Mouse (Mus musculus): ENCODE results near the gene Chrne. TPM values are rescaled to one million over a fixed set of nuclear protein-coding genes. Genes with fewer than 3 reads are reported as not detected.

The Chrne gene
- polyA plus RNA-seq, 1 experiment from 2014 or later = not detected

DNA sequence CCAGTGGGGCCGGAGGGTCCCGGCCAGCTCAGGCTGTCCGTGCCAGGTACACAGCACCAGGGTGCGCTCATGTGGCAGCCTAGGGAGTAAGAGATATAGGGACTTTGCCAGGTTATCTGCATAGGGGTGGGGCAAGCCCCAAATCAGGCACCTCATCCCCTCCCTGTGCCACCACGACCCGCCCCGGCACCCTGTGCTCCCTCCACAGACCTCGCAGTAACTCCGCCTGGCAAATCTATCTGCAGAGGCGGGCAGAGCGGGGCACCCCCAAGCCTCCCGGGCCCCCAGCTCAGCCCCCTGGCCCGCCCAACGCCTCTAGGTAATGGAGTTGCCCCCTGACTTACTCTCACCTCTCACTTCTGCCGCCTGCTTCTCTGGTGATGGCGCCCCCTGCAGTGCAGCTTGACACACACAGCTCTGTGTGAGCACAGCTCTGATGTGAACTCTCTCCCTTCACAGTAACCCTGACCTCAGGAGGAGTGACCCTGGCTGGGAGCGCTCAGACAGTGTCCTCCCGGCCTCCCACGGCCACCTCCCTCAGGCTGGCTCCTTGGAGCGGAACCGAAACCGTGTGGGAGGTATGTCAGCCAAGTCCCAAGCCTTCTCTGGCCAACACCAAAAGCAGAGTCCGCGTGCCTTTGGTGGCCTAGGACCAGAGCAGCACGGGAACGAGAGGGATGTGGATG lies 10.5 kb downstream of the Chrne start:
- no peak overlapping the region for H3K4me2 ChIP-seq (replicated peaks; ENCODE audit: low read depth, low read length)
- H3K9me3 ChIP-seq (ENCODE audit: low read length) = no peaks in the 10 kb centered on the region
- H3K9ac ChIP-seq (replicated peaks; ENCODE audit: low read depth) = no peak overlapping the region
- DNase-seq (ENCODE audit: low spot score) (peak; percentile 23), ATAC-seq (no peak)
- H3K27ac ChIP-seq (ENCODE audit: low read length) = no peak overlapping the region
- TF ChIP-seq EP300 (IDR thresholded peaks at IDR 0.05) = no peak
- peak; percentile 62 for TF ChIP-seq CTCF (IDR thresholded peaks at IDR 0.05)
- H3K36me3 ChIP-seq (ENCODE audit: insufficient read depth, low read length) = peaks cover 34% of the 10 kb centered on the region; the same call in 1 of the 2 replicates
- no peaks in the 10 kb centered on the region for H3K27me3 ChIP-seq (replicated peaks; ENCODE audit: insufficient read depth, low read length)
- H3K4me1 ChIP-seq (ENCODE audit: insufficient read depth, low read depth, low read length) = no peaks in the 10 kb centered on the region
- H3K4me3 ChIP-seq (ENCODE audit: low read depth, low read length) = no peak overlapping the region
- WGBS = 89% methylated on average over 25 of the region's 26 CpGs

GRCm38 (mm10) chr11:70607611-70608010 lies 11.4 kb downstream of the Chrne start:
- no peak overlapping the region for H3K27ac ChIP-seq (ENCODE audit: low read length)
- no peak for DNase-seq (ENCODE audit: low spot score)
- no peaks in the 10 kb centered on the region for H3K9me3 ChIP-seq (ENCODE audit: low read length)
- no peak overlapping the region for H3K4me2 ChIP-seq (replicated peaks; ENCODE audit: low read depth, low read length)
- H3K27me3 ChIP-seq (replicated peaks; ENCODE audit: insufficient read depth, low read length) = no peaks in the 10 kb centered on the region
- peaks cover 34% of the 10 kb centered on the region; the same call in 1 of the 2 replicates for H3K36me3 ChIP-seq (ENCODE audit: insufficient read depth, low read length)
- TF ChIP-seq EP300 (IDR thresholded peaks at IDR 0.05) (no peak), CTCF (IDR thresholded peaks at IDR 0.05) (no peak)
- no peak for ATAC-seq
- no peak overlapping the region for H3K9ac ChIP-seq (replicated peaks; ENCODE audit: low read depth)
- H3K4me3 ChIP-seq (ENCODE audit: low read depth, low read length) = no peak overlapping the region
- WGBS = 82% methylated on average over 9 of the region's 9 CpGs
- H3K4me1 ChIP-seq (ENCODE audit: insufficient read depth, low read depth, low read length) = no peaks in the 10 kb centered on the region

GRCm38 (mm10) chr11:70606717-70607116 lies 12.3 kb downstream of the Chrne start:
- Histone ChIP-seq H3K36me3 (ENCODE audit: insufficient read depth, low read length) (peaks cover 39% of the 10 kb centered on the region; the same call in 1 of the 2 replicates), H3K9me3 (ENCODE audit: low read length) (no peaks in the 10 kb centered on the region), H3K27me3 (replicated peaks; ENCODE audit: insufficient read depth, low read length) (no peaks in the 10 kb centered on the region), H3K4me3 (ENCODE audit: low read depth, low read length) (no peak overlapping the region), H3K4me1 (ENCODE audit: insufficient read depth, low read depth, low read length) (no peaks in the 10 kb centered on the region), H3K9ac (replicated peaks; ENCODE audit: low read depth) (no peak overlapping the region), H3K27ac (ENCODE audit: low read length) (no peak overlapping the region), H3K4me2 (replicated peaks; ENCODE audit: low read depth, low read length) (no peak overlapping the region)
- no peak for TF ChIP-seq CTCF (IDR thresholded peaks at IDR 0.05)
- TF ChIP-seq EP300 (IDR thresholded peaks at IDR 0.05) = no peak
- 74% methylated on average over 12 of the region's 12 CpGs for WGBS
- no peak for DNase-seq (ENCODE audit: low spot score)
- no peak for ATAC-seq

GRCm38 (mm10) chr11:70605024-70605566 lies 13.9 kb downstream of the Chrne start:
- TF ChIP-seq EP300 (IDR thresholded peaks at IDR 0.05) = no peak
- peak; percentile 99 for TF ChIP-seq CTCF (IDR thresholded peaks at IDR 0.05)
- no peak overlapping the region for H3K27ac ChIP-seq (ENCODE audit: low read length)
- H3K4me3 ChIP-seq (ENCODE audit: low read depth, low read length) = no peak overlapping the region
- peak; percentile 56 for ATAC-seq
- no peak overlapping the region for H3K9ac ChIP-seq (replicated peaks; ENCODE audit: low read depth)
- H3K4me2 ChIP-seq (replicated peaks; ENCODE audit: low read depth, low read length) = no peak overlapping the region
- H3K36me3 ChIP-seq (ENCODE audit: insufficient read depth, low read length) = peaks cover 42% of the 10 kb centered on the region; the same call in 1 of the 2 replicates
- H3K27me3 ChIP-seq (replicated peaks; ENCODE audit: insufficient read depth, low read length) = no peaks in the 10 kb centered on the region
- 50% methylated on average over 14 of the region's 14 CpGs for WGBS
- peak; percentile 79 for DNase-seq (ENCODE audit: low spot score)
- H3K9me3 ChIP-seq (ENCODE audit: low read length) = no peaks in the 10 kb centered on the region
- H3K4me1 ChIP-seq (ENCODE audit: insufficient read depth, low read depth, low read length) = no peaks in the 10 kb centered on the region

- H3K9ac ChIP-seq (replicated peaks; ENCODE audit: low read depth) = no peak overlapping the region
- DNase-seq (ENCODE audit: low spot score) = no peak
- no peak overlapping the region for H3K4me3 ChIP-seq (ENCODE audit: low read depth, low read length)
- peaks cover 6% of the 10 kb centered on the region; the same call in 1 of the 2 replicates for H3K4me1 ChIP-seq (ENCODE audit: insufficient read depth, low read depth, low read length)
- H3K27me3 ChIP-seq (replicated peaks; ENCODE audit: insufficient read depth, low read length) = no peaks in the 10 kb centered on the region
- H3K4me2 ChIP-seq (replicated peaks; ENCODE audit: low read depth, low read length) = no peak overlapping the region
- H3K36me3 ChIP-seq (ENCODE audit: insufficient read depth, low read length) = peaks cover 26% of the 10 kb centered on the region; the same call in 1 of the 2 replicates
- no peaks in the 10 kb centered on the region for H3K9me3 ChIP-seq (ENCODE audit: low read length)
- ATAC-seq = no peak
- TF ChIP-seq CTCF (IDR thresholded peaks at IDR 0.05) (no peak), EP300 (IDR thresholded peaks at IDR 0.05) (no peak)
- 88% methylated on average over 9 of the region's 9 CpGs for WGBS
- H3K27ac ChIP-seq (ENCODE audit: low read length) = no peak overlapping the region
Observed at GRCm38 (mm10) chr11:70598451-70598953, 20.5 kb downstream of the Chrne start.

DNA sequence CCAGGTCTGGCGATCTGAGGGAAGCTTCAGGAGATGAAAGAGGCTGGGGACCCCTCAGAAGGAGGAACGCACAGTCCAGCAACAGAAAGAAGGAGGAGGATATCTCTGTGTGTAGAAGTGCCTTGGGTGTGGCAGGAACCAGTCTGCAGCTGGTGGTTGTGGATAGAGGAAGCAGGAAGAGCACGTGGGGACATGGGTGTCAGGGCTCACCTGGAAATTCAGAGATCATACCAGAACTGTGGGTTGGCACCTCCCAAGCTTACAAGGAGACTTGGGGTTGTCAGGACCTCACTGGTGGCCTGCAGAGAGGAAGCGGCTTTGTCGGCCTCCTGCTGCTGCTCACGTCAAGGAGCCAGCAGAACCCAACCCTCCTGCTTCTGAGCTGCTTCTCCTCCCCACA lies 21.7 kb downstream of the Chrne start:
- no peak for TF ChIP-seq EP300 (IDR thresholded peaks at IDR 0.05)
- no peak for TF ChIP-seq CTCF (IDR thresholded peaks at IDR 0.05)

More for the DNA sequence above, 21.7 kb downstream of the Chrne start:
- H3K4me1 ChIP-seq (ENCODE audit: insufficient read depth, low read depth, low read length) = peaks cover 6% of the 10 kb centered on the region; the same call in 1 of the 2 replicates
- no peaks in the 10 kb centered on the region for H3K27me3 ChIP-seq (replicated peaks; ENCODE audit: insufficient read depth, low read length)
- H3K9me3 ChIP-seq (ENCODE audit: low read length) = no peaks in the 10 kb centered on the region
- DNase-seq (ENCODE audit: low spot score) (no peak), ATAC-seq (no peak)
- peaks cover 26% of the 10 kb centered on the region; the same call in 1 of the 2 replicates for H3K36me3 ChIP-seq (ENCODE audit: insufficient read depth, low read length)
- 66% methylated on average over 6 of the region's 6 CpGs for WGBS
- H3K27ac ChIP-seq (ENCODE audit: low read length) = no peak overlapping the region
- H3K4me2 ChIP-seq (replicated peaks; ENCODE audit: low read depth, low read length) = no peak overlapping the region
- no peak overlapping the region for H3K9ac ChIP-seq (replicated peaks; ENCODE audit: low read depth)
- no peak overlapping the region for H3K4me3 ChIP-seq (ENCODE audit: low read depth, low read length)
